Mouse (Mus musculus): ENCODE measurements around the gene Cds2. TPM values are rescaled to one million over a fixed set of nuclear protein-coding genes. Genes with fewer than 3 reads are reported as not detected.
"Not testable (repeated sequence)": the region's sequence is repeated elsewhere in the genome, so short reads cannot be mapped to it uniquely, and the experiment has no call there.

Gene Cds2
- polyA plus RNA-seq, 1 experiment from 2014 or later: 10.2 TPM

DNA sequence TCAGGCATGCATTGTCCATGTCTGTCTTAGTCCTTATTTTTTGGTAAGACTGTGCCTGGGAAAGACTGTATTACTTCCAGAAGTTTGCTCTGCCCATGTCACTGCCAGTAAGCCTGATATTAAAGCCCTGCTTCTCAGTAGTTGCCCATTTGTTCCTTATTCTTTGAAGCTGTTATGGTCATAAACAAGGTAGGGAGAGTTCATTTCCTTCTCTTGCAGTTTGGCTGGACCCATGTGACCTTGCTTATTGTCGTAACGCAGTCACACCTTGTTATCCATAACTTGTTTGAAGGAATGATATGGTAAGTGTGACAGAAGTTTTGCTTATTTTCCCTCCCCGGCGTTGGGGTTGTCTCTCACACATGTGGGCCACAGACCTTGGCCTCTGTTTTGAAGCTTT is 35.3 kb downstream of the Cds2 start:
- no peak overlapping the region for H3K4me3 ChIP-seq (replicated peaks)
- DNase-seq (no peak), ATAC-seq (ENCODE audit: low read depth) (no peak)
- H3K27me3 ChIP-seq: no peaks in the 10 kb centered on the region
- 93% methylated on average over 4 of the region's 4 CpGs for WGBS (ENCODE audit: insufficient replicate concordance)
- peaks cover 77% of the 10 kb centered on the region for H3K36me3 ChIP-seq
- H3K9ac ChIP-seq: no peak overlapping the region
- H3K27ac ChIP-seq: no peak overlapping the region
- peaks cover 3% of the 10 kb centered on the region; the same call in 1 of the 2 replicates for H3K4me1 ChIP-seq (replicated peaks)
- no peak overlapping the region for H3K4me2 ChIP-seq
- H3K9me3 ChIP-seq (replicated peaks): no peaks in the 10 kb centered on the region

DNA sequence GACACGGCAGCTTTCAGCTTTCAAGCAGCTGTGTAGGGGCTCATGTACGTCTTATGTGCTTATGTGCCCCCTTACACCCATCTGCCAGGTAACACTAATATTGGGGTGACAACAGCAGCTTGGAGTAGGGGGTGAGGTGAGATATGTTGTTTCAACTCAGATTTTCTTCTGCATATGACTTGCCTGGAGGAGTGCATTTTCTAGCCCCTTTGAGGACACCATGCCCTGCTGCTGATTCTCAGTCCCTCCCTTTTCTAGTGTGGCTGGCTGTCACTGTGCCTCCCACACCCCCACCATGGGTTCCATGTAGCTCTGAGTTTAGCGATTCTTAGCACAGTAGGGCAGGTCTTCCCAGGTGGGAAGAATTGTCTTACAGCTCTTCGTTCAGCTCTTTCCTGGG is 38.5 kb downstream of the Cds2 start:
- ATAC-seq (ENCODE audit: low read depth): no peak
- Histone ChIP-seq H3K4me3 (replicated peaks) (no peak overlapping the region), H3K36me3 (peaks cover 66% of the 10 kb centered on the region), H3K9me3 (replicated peaks) (no peaks in the 10 kb centered on the region), H3K9ac (no peak overlapping the region), H3K4me2 (no peak overlapping the region), H3K4me1 (replicated peaks) (peaks cover 15% of the 10 kb centered on the region), H3K27me3 (no peaks in the 10 kb centered on the region), H3K27ac (no peak overlapping the region)
- DNase-seq: no peak
- WGBS (ENCODE audit: insufficient replicate concordance): 84% methylated on average over 4 of the region's 4 CpGs

DNA sequence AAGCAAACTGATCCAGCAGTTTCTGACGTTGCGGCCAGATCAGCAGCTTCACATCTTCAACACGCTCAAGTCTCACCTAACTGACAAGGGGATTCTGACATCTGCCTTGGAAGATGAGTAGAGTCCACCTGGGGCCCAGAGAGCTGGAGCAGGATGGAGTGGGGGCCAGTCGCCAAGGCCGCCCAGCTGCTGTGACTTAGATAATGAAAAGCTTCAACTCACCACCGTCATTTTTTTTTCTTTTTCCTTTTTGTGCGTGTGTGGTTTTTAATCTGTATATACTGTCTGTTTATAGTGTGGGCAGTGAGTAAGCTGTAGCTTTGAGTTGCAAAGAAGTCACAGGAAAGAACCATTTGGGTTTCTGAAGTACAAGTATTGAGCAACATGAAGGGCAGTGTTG is 42.2 kb downstream of the Cds2 start:
- no peak for DNase-seq
- Histone ChIP-seq H3K27me3 (no peaks in the 10 kb centered on the region), H3K4me1 (replicated peaks) (peaks cover 16% of the 10 kb centered on the region), H3K9ac (no peak overlapping the region), H3K4me3 (replicated peaks) (no peak overlapping the region), H3K36me3 (peaks cover 52% of the 10 kb centered on the region), H3K4me2 (no peak overlapping the region), H3K27ac (no peak overlapping the region), H3K9me3 (replicated peaks) (no peaks in the 10 kb centered on the region)
- peak; percentile 59 for ATAC-seq (ENCODE audit: low read depth)
- 29% methylated on average over 7 of the region's 7 CpGs for WGBS (ENCODE audit: insufficient replicate concordance)

DNA sequence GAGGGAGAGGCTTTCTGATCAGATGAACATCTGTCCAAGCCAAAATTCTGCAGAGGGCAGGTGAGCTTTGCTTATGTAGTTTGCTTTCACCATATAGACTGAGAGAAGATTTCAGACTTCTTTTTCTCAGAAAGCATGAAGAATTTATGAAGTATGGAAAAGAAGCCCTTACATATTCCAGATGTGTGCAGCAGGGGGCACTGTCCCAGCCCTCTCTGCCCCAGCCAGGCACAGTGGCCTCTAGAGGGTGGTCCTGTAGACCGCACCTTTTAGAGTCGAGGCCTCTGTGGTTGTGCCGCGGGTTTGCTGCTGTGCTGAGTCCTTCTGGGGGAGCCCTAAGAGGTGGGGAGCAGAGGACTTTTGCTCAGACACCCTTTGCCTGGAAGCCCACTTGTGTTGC is 43.0 kb downstream of the Cds2 start:
- ATAC-seq (ENCODE audit: low read depth) (no peak), DNase-seq (no peak)
- Histone ChIP-seq H3K36me3 (peaks cover 47% of the 10 kb centered on the region), H3K4me1 (replicated peaks) (peaks cover 16% of the 10 kb centered on the region), H3K4me2 (no peak overlapping the region), H3K27ac (no peak overlapping the region), H3K9me3 (replicated peaks) (no peaks in the 10 kb centered on the region), H3K4me3 (replicated peaks) (no peak overlapping the region), H3K9ac (no peak overlapping the region), H3K27me3 (no peaks in the 10 kb centered on the region)
- 28% methylated on average over 4 of the region's 4 CpGs for WGBS (ENCODE audit: insufficient replicate concordance)

DNA sequence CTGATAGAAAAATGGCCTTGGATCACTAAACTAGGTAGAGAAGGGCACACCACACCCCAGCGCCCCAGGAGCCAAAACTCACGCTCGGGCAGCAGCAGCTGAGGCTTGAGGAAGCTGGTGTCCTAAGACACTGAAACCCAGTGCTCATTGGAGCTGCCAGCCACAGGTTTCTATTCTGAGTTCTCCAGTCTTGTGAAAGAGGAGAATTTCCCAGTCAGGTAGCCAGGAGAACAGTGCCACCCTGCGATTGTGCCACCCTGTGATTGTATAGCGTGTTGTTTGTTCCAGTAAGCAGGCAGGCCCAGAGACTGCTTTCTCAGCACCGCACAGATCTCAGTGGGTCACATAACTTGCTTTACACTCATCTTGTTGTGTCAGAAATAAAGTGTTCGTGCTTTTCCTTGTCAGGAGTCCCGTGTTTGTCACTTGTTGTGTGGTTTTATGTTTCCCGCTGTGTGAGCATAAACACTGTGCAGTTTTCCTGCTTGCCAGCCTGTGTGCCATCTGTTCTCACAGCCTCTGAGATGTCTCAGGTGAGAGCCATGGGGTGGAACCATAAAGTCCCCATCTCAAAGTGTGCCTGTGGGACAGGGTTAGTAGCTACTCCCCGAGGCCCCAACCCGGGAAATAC is 44.4 kb downstream of the Cds2 start:
- no peak overlapping the region for H3K4me2 ChIP-seq
- H3K9me3 ChIP-seq (replicated peaks): no peaks in the 10 kb centered on the region
- no peak overlapping the region for H3K27ac ChIP-seq
- peaks cover 35% of the 10 kb centered on the region for H3K36me3 ChIP-seq
- no peak overlapping the region for H3K4me3 ChIP-seq (replicated peaks)
- peaks cover 16% of the 10 kb centered on the region for H3K4me1 ChIP-seq (replicated peaks)
- no peak overlapping the region for H3K9ac ChIP-seq
- 83% methylated on average over 11 of the region's 11 CpGs for WGBS (ENCODE audit: insufficient replicate concordance)
- no peaks in the 10 kb centered on the region for H3K27me3 ChIP-seq
- ATAC-seq (ENCODE audit: low read depth) (no peak), DNase-seq (no peak)

DNA sequence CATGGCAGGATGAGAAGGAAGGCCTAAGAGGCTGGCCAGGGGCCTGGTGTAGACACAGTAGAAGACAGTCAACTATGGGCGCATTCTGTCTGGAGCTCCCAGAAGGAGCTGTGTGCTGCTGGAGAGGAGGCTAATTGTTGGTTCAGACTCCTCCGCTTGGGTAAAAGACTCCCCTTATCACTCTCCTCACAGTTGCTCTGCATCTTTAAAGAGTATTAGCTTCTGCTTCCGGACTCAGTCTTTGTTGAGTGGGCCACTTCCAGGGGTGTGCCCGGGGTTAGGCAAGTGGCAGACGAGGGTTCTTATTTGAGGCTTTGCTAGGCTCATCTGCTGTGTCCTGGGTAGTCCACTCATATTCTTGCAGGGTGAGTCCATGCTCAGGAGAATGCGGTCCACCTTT is 45.9 kb downstream of the Cds2 start:
- DNase-seq: no peak
- no peak overlapping the region for H3K4me3 ChIP-seq (replicated peaks)
- no peak overlapping the region for H3K9ac ChIP-seq
- ATAC-seq (ENCODE audit: low read depth): no peak; the same call in 1 of the 2 replicates
- H3K36me3 ChIP-seq: peaks cover 25% of the 10 kb centered on the region
- H3K4me2 ChIP-seq: no peak overlapping the region
- H3K4me1 ChIP-seq (replicated peaks): peaks cover 16% of the 10 kb centered on the region
- H3K27me3 ChIP-seq: no peaks in the 10 kb centered on the region
- H3K27ac ChIP-seq: no peak overlapping the region
- WGBS (ENCODE audit: insufficient replicate concordance): 58% methylated on average over 6 of the region's 6 CpGs
- H3K9me3 ChIP-seq (replicated peaks): no peaks in the 10 kb centered on the region

DNA sequence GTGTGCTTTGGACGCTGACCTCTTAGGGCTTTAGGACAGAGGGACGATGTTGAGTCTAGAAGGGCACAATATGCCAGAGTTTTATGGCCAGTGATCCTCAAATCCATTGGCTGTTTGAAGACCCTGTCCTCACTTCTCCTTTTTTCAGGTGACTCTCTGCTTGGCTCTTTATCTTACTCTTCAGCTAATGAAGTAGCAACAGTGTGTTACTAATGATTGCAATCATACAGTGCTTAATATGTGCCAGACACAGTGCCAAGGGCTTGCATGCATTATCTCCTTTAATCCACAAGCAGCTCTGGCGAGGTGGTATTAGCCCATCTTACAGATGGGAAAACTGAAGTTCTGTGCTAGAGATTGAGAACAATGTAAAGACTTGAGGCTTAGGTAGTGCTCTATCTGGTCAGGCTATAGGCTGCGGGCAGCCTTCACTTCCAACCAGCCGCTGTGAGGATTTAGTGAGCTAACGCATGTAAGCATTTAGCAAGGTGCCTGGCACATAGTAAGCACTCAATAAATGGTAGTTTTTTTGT is 46.5 kb downstream of the Cds2 start:
- H3K4me3 ChIP-seq (replicated peaks): no peak overlapping the region
- no peak overlapping the region for H3K4me2 ChIP-seq
- H3K27ac ChIP-seq: no peak overlapping the region
- peaks cover 21% of the 10 kb centered on the region for H3K36me3 ChIP-seq
- ATAC-seq (ENCODE audit: low read depth) (no peak), DNase-seq (no peak)
- peaks cover 15% of the 10 kb centered on the region for H3K4me1 ChIP-seq (replicated peaks)
- 77% methylated on average over 6 of the region's 6 CpGs for WGBS (ENCODE audit: insufficient replicate concordance)
- no peaks in the 10 kb centered on the region for H3K27me3 ChIP-seq
- no peaks in the 10 kb centered on the region for H3K9me3 ChIP-seq (replicated peaks)
- H3K9ac ChIP-seq: no peak overlapping the region

DNA sequence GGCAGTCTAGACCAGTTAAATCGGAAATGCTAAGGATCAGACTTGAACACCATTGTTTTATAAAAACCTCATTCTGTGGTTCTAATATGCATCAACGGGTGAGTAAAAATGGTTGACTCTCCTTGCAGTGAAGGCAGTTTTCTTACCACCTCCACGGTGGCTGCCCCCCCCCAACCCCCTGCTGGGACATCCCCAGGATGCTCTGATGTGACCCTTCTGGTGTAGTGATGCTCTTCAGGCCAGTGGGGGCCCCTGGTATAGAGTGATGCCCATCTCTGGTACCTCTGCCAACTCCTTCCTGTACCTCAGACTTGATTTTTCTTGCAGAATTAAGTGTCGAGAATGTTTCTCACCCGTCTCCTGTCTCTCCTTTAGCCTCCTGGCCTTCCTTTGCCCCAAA is 49.7 kb downstream of the Cds2 start:
- Histone ChIP-seq H3K4me2 (no peak overlapping the region), H3K4me3 (replicated peaks) (no peak overlapping the region), H3K9ac (no peak overlapping the region), H3K9me3 (replicated peaks) (no peaks in the 10 kb centered on the region), H3K36me3 (peaks cover 2% of the 10 kb centered on the region; the same call in 1 of the 2 replicates), H3K27me3 (no peaks in the 10 kb centered on the region), H3K27ac (no peak overlapping the region), H3K4me1 (replicated peaks) (no peaks in the 10 kb centered on the region)
- ATAC-seq (ENCODE audit: low read depth) (no peak), DNase-seq (no peak)
- 70% methylated on average over 5 of the region's 5 CpGs for WGBS (ENCODE audit: insufficient replicate concordance)

DNA sequence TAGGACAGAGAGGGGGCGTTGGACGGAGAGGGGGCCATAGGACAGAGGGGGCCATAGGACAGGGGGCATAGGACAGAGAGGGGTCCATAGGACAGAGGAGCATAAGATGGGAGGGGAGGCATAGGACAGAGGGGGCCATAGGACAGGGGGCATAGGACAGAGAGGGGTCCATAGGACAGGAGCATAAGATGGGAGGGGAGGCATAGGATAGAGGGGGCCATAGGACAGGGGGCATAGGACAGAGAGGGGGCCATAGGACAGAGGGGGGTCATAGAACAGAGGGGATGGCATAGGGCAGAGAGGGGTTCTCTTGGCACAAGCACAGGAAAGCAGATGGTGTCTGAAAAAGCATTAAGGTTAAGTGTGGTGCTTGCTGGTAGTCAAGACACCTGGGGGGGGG is 50.6 kb downstream of the Cds2 start:
- 78% methylated on average over 2 of the region's 2 CpGs for WGBS (ENCODE audit: insufficient replicate concordance)
- Histone ChIP-seq H3K27ac (no peak overlapping the region), H3K9me3 (replicated peaks) (no peaks in the 10 kb centered on the region), H3K36me3 (no peaks in the 10 kb centered on the region), H3K9ac (no peak overlapping the region), H3K4me1 (replicated peaks) (no peaks in the 10 kb centered on the region), H3K4me3 (replicated peaks) (no peak overlapping the region), H3K4me2 (no peak overlapping the region), H3K27me3 (no peaks in the 10 kb centered on the region)
- no peak for DNase-seq
- peak; percentile 37; the same call in 1 of the 2 replicates for ATAC-seq (ENCODE audit: low read depth)

DNA sequence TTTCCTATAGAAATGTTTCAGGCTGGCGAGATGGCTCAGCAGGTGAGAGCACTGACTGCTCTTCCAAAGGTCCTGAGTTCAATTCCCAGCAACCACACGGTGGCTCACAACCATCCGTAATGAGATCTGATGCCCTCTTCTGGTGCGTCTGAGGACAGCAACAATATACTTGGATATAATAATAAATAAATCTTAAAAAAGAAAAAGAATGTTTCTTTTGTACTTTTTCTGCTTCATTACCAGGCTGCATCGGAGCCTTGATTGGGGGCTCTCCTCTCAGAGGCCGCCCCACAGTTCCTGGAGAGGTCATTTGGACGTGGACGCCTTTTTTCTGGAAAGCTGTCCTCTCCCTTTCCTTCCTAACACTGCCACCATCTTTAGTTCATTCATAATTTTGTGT is 51.1 kb downstream of the Cds2 start:
- not testable (repeated sequence) for H3K27ac ChIP-seq; H3K4me1 ChIP-seq (replicated peaks); H3K27me3 ChIP-seq; H3K4me3 ChIP-seq (replicated peaks); H3K36me3 ChIP-seq; ATAC-seq (ENCODE audit: low read depth); DNase-seq; H3K4me2 ChIP-seq; H3K9me3 ChIP-seq (replicated peaks); H3K9ac ChIP-seq
- WGBS (ENCODE audit: insufficient replicate concordance): 77% methylated on average over 8 of the region's 8 CpGs

DNA sequence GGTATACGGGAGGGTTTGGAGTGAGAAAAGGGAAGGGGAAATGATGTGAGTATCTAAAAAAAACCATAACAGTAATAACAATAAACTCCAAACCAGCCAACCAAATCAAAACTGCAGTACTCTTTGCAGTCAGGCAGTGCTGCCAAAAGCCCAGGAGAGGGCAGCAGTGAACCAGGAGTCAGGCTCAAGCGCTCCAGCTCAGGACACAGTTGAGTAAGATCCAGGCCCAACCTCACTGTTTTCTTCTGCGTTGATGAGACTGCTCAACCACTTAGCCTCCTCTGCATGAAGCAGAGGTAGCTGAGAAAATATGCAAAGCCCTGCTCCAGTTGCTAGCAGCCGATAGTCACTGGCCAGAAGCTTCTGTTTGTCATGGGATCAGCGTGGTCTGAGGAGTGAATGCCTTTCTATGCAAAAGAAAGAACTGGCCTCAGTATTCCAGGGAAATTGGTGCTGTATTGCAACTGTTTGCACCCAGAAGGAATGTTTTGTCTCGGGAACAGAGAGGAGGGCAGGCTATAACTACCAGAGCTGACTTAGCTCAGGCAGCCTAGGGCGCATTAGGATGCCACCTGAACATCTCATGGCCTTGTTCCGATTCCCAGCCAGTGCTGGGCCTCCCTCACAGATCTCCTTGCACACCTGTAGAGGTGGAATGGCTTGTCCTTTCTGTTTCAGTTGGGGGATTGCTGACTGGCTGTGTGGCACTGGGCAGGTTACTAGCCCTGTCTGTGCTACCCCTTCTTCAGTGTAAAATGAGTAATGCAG is 53.3 kb downstream of the Cds2 start:
- Histone ChIP-seq H3K27ac (no peak overlapping the region), H3K9ac (no peak overlapping the region), H3K27me3 (no peaks in the 10 kb centered on the region), H3K36me3 (no peaks in the 10 kb centered on the region), H3K4me1 (replicated peaks) (no peaks in the 10 kb centered on the region), H3K4me2 (no peak overlapping the region), H3K4me3 (replicated peaks) (no peak overlapping the region), H3K9me3 (replicated peaks) (no peaks in the 10 kb centered on the region)
- no peak for ATAC-seq (ENCODE audit: low read depth)
- WGBS (ENCODE audit: insufficient replicate concordance): 42% methylated on average over 8 of the region's 8 CpGs
- DNase-seq: peak; percentile 14

DNA sequence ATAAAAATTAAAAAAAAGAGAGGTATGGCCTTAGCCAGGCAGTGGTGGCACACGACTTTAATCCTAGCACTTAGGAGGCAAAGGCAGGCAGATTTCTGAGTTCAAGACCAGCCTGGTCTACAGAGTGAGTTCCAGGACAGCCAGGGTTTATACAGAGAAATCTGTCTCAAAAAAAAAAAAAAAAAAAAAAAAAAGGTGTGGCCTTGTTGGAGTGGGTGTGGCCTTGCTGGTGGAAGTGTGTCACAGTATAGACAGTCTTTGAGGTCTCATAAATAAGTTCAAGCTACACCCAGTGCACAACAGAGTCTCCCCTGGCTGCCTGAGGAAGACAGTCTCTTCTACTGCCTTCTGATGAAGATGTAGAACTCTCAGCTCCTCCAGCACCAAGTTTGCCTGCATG is 54.2 kb downstream of the Cds2 start:
- H3K36me3 ChIP-seq: no peaks in the 10 kb centered on the region

More for the DNA sequence above, 54.2 kb downstream of the Cds2 start:
- Histone ChIP-seq H3K9ac (no peak overlapping the region), H3K4me1 (replicated peaks) (no peaks in the 10 kb centered on the region), H3K9me3 (replicated peaks) (no peaks in the 10 kb centered on the region), H3K27me3 (no peaks in the 10 kb centered on the region), H3K4me2 (no peak overlapping the region), H3K4me3 (replicated peaks) (no peak overlapping the region), H3K27ac (no peak overlapping the region)
- ATAC-seq (ENCODE audit: low read depth) (no peak), DNase-seq (no peak)
- 50% methylated on average over 1 of the region's 1 CpGs for WGBS (ENCODE audit: insufficient replicate concordance)
